Mouse (Mus musculus): ENCODE data around the gene Slc1a3. TPM values are rescaled to one million over a fixed set of nuclear protein-coding genes. Genes with fewer than 3 reads are reported as not detected.
A peak's percentile ranks its signal among the peaks of the same experiment; 100 is the strongest.

Slc1a3 gene
- total and polyA plus RNA-seq, 3 experiments: 1.6 to 2.5 (median 1.9) TPM

DNA sequence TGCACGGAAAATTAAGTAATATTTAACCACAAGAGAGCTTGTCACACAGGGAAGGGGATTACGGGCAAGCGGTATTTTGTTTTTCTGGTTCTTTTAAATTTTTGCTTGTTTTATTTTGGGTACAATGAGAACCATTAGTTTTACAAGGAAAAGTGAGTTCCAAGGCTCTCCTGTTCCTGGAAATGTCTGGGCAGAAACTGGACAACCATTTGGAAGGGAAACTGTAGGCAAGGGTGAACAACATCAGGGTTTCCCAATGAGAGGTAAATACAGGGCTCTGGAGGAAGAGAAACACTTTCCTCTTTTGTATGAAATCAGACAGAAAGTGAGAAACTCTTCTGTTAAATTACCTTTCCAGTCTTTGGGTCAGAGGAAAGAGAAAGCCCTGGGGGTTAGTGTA lies 27.7 kb downstream of the Slc1a3 start:
- H3K27me3 ChIP-seq (ENCODE audit: control insufficient read depth, insufficient read depth, low read length): no peaks in the 10 kb centered on the region
- intact Hi-C loops (cut with DNase I): no loop called here
- 85% methylated on average over 3 of the region's 3 CpGs for WGBS

GRCm38 (mm10) chr15:8682421-8682820 lies 28.1 kb downstream of the Slc1a3 start:
- no peak for DNase-seq
- intact Hi-C loops (cut with DNase I): no loop called here
- TF ChIP-seq POLR2A (IDR thresholded peaks at IDR 0.05; ENCODE audit: insufficient read depth, low read depth, low read length) (no peak), EP300 (IDR thresholded peaks at IDR 0.05; ENCODE audit: insufficient read depth, low read depth, low read length) (no peak), CTCF (IDR thresholded peaks at IDR 0.05) (no peak)
- no peak overlapping the region for H3K9ac ChIP-seq (ENCODE audit: low read depth, low read length)
- H3K79me2 ChIP-seq (replicated peaks; ENCODE audit: control insufficient read depth, insufficient read depth, low read length): no peaks in the 10 kb centered on the region
- no peaks in the 10 kb centered on the region for H3K4me1 ChIP-seq (ENCODE audit: control insufficient read depth, insufficient read depth, low read length)
- WGBS: 79% methylated on average over 9 of the region's 9 CpGs
- H3K27me3 ChIP-seq (ENCODE audit: control insufficient read depth, insufficient read depth, low read length): no peaks in the 10 kb centered on the region
- no peak overlapping the region for H3K27ac ChIP-seq
- no peaks in the 10 kb centered on the region for H3K36me3 ChIP-seq (ENCODE audit: control insufficient read depth, insufficient read depth, low read length)
- H3K4me3 ChIP-seq: no peak overlapping the region

More for the DNA sequence above, 27.7 kb downstream of the Slc1a3 start:
- Histone ChIP-seq H3K79me2 (replicated peaks; ENCODE audit: control insufficient read depth, insufficient read depth, low read length) (no peaks in the 10 kb centered on the region), H3K4me1 (ENCODE audit: control insufficient read depth, insufficient read depth, low read length) (no peaks in the 10 kb centered on the region), H3K27ac (no peak overlapping the region), H3K36me3 (ENCODE audit: control insufficient read depth, insufficient read depth, low read length) (no peaks in the 10 kb centered on the region), H3K4me3 (no peak overlapping the region), H3K9ac (ENCODE audit: low read depth, low read length) (no peak overlapping the region)
- DNase-seq: no peak
- no peak for TF ChIP-seq POLR2A (IDR thresholded peaks at IDR 0.05; ENCODE audit: insufficient read depth, low read depth, low read length)

- DNase-seq: no peak
Measured at GRCm38 (mm10) chr15:8681971-8682370, 28.6 kb downstream of the Slc1a3 start.

GRCm38 (mm10) chr15:8681009-8681408 lies 29.6 kb downstream of the Slc1a3 start:
- DNase-seq: no peak
- no peaks in the 10 kb centered on the region for H3K79me2 ChIP-seq (replicated peaks; ENCODE audit: control insufficient read depth, insufficient read depth, low read length)
- no peak overlapping the region for H3K27ac ChIP-seq
- 77% methylated on average over 5 of the region's 5 CpGs for WGBS
- H3K27me3 ChIP-seq (ENCODE audit: control insufficient read depth, insufficient read depth, low read length): no peaks in the 10 kb centered on the region
- no peak overlapping the region for H3K4me3 ChIP-seq
- TF ChIP-seq CTCF (IDR thresholded peaks at IDR 0.05) (no peak), POLR2A (IDR thresholded peaks at IDR 0.05; ENCODE audit: insufficient read depth, low read depth, low read length) (no peak), EP300 (IDR thresholded peaks at IDR 0.05; ENCODE audit: insufficient read depth, low read depth, low read length) (no peak)
- intact Hi-C loops (cut with DNase I): no loop called here
- no peaks in the 10 kb centered on the region for H3K4me1 ChIP-seq (ENCODE audit: control insufficient read depth, insufficient read depth, low read length)
- H3K9ac ChIP-seq (ENCODE audit: low read depth, low read length): no peak overlapping the region
- H3K36me3 ChIP-seq (ENCODE audit: control insufficient read depth, insufficient read depth, low read length): no peaks in the 10 kb centered on the region

More at GRCm38 (mm10) chr15:8681971-8682370, 28.6 kb downstream of the Slc1a3 start:
- H3K27me3 ChIP-seq (ENCODE audit: control insufficient read depth, insufficient read depth, low read length): no peaks in the 10 kb centered on the region
- intact Hi-C loops (cut with DNase I): no loop called here
- no peak for TF ChIP-seq POLR2A (IDR thresholded peaks at IDR 0.05; ENCODE audit: insufficient read depth, low read depth, low read length)
- TF ChIP-seq CTCF (IDR thresholded peaks at IDR 0.05): no peak
- no peak for TF ChIP-seq EP300 (IDR thresholded peaks at IDR 0.05; ENCODE audit: insufficient read depth, low read depth, low read length)
- H3K27ac ChIP-seq: no peak overlapping the region
- no peaks in the 10 kb centered on the region for H3K79me2 ChIP-seq (replicated peaks; ENCODE audit: control insufficient read depth, insufficient read depth, low read length)
- no peak overlapping the region for H3K9ac ChIP-seq (ENCODE audit: low read depth, low read length)
- no peaks in the 10 kb centered on the region for H3K36me3 ChIP-seq (ENCODE audit: control insufficient read depth, insufficient read depth, low read length)
- H3K4me3 ChIP-seq: no peak overlapping the region
- H3K4me1 ChIP-seq (ENCODE audit: control insufficient read depth, insufficient read depth, low read length): no peaks in the 10 kb centered on the region
- WGBS: 68% methylated on average over 7 of the region's 7 CpGs

DNA sequence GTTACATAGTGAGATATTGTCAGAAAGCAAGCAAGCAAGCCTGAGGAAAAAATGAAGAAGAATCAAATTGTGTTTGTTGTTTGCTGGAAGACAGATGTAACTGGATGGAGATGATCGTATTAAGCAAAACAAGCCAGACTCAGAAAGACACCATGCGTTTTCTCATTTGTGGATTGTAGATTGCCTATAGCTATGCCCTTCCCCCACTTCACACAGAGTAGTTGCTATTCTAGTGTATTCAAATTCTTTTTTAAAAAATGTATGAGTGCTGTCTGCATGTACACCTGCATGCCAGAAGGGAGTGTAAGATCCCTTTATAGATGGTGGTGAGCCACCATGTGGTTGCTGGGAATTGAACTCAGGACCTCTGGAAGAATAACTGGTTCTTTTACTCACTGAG lies 33.6 kb downstream of the Slc1a3 start:
- Histone ChIP-seq H3K27me3 (ENCODE audit: control insufficient read depth, insufficient read depth, low read length) (no peaks in the 10 kb centered on the region), H3K4me3 (no peak overlapping the region), H3K36me3 (ENCODE audit: control insufficient read depth, insufficient read depth, low read length) (no peaks in the 10 kb centered on the region), H3K79me2 (replicated peaks; ENCODE audit: control insufficient read depth, insufficient read depth, low read length) (no peaks in the 10 kb centered on the region), H3K27ac (no peak overlapping the region), H3K4me1 (ENCODE audit: control insufficient read depth, insufficient read depth, low read length) (no peaks in the 10 kb centered on the region), H3K9ac (ENCODE audit: low read depth, low read length) (no peak overlapping the region)
- TF ChIP-seq CTCF (IDR thresholded peaks at IDR 0.05) (no peak), POLR2A (IDR thresholded peaks at IDR 0.05; ENCODE audit: insufficient read depth, low read depth, low read length) (no peak), EP300 (IDR thresholded peaks at IDR 0.05; ENCODE audit: insufficient read depth, low read depth, low read length) (no peak)
- no peak for DNase-seq
- intact Hi-C loops (cut with DNase I): no loop called here
- WGBS: 80% methylated on average over 2 of the region's 2 CpGs

- 39% methylated on average over 5 of the region's 5 CpGs for WGBS
- Histone ChIP-seq H3K4me3 (no peak overlapping the region), H3K4me1 (ENCODE audit: control insufficient read depth, insufficient read depth, low read length) (no peaks in the 10 kb centered on the region), H3K27ac (0 out of 2 replicates have a peak overlapping the region, but pooled peaks have one; percentile 5), H3K79me2 (replicated peaks; ENCODE audit: control insufficient read depth, insufficient read depth, low read length) (no peaks in the 10 kb centered on the region), H3K36me3 (ENCODE audit: control insufficient read depth, insufficient read depth, low read length) (no peaks in the 10 kb centered on the region), H3K27me3 (ENCODE audit: control insufficient read depth, insufficient read depth, low read length) (no peaks in the 10 kb centered on the region), H3K9ac (ENCODE audit: low read depth, low read length) (no peak overlapping the region)
- TF ChIP-seq CTCF (IDR thresholded peaks at IDR 0.05): no peak
- TF ChIP-seq EP300 (IDR thresholded peaks at IDR 0.05; ENCODE audit: insufficient read depth, low read depth, low read length): no peak
- no peak for TF ChIP-seq POLR2A (IDR thresholded peaks at IDR 0.05; ENCODE audit: insufficient read depth, low read depth, low read length)
- DNase-seq: no peak
- intact Hi-C loops (cut with DNase I): no loop called here
Measured at GRCm38 (mm10) chr15:8676211-8676691, 34.3 kb downstream of the Slc1a3 start.

Measured in heart, adult 2 months (tissue).